In the genomic region with DNA sequence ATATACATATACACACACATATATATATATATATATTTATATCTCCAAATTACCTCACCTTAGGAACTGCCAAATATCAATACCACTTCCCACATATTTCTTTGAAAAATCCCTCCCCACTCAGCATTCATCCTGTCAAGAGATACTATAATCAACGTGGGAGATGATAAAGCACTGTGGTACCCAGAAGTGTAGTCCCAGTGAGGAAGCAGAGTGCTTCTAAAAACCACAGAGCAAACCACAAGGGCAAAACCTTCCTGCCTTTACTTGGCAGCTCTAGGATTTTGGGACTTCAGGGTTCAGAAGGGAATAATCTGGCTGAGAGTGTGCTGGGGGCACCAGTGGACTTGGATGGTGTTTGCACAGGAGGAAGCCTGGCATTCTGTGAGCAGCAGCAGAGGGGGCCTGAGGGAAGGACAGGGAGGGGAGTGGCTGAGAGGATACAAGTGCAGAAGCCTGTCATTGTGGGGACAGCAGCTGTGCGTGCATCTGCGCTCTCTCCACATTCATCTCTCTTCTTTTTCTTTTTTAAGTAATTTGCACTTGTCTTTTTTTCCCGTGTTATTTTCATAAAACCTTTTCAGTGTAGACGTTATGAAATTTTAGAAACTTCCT, we compare ENCODE assay signal across 18 mouse cellular contexts. TPM values are rescaled to one million over a fixed set of nuclear protein-coding genes. Genes with fewer than 3 reads are reported as not detected.
"Had no signal": no experiment of that assay in that cellular context is flagged by ENCODE, and none has a peak within 500 bp of the region (broad histone marks: within the 10 kb centered on the region; RNA-seq: fewer than 3 reads in every experiment).

No protein-coding gene starts in this region.

- ATAC-seq: hindbrain, postnatal 0 days; liver, postnatal 0 days; midbrain, embryonic 13.5 days had no signal

- DNase-seq: kidney, adult 18-20 months; kidney, postnatal 14 days; liver; liver, embryonic 13.5 days; liver, postnatal 0 days; lung, postnatal 14 days had no signal

- H3K36me3 ChIP-seq: limb, embryonic 12.5 days; liver, embryonic 13.5 days; lung, embryonic 15.5 days; midbrain, embryonic 13.5 days; neural tube, embryonic 15.5 days; stomach, embryonic 15.5 days had no signal

- H3K27me3 ChIP-seq: limb, embryonic 12.5 days; liver, embryonic 13.5 days; lung, embryonic 15.5 days; midbrain, embryonic 13.5 days; neural tube, embryonic 15.5 days; stomach, embryonic 15.5 days had no signal

- H3K4me2 ChIP-seq: limb, embryonic 12.5 days; liver, embryonic 13.5 days; lung, embryonic 15.5 days; midbrain, embryonic 13.5 days; neural tube, embryonic 15.5 days; stomach, embryonic 15.5 days had no signal

- H3K4me3 ChIP-seq: limb, embryonic 12.5 days; liver, embryonic 13.5 days; lung, embryonic 15.5 days; midbrain, embryonic 13.5 days; neural tube, embryonic 15.5 days; stomach, embryonic 15.5 days had no signal

RNA-seq across cellular contexts. Expression of a gene that starts 24.1 kb away (rescaled TPM):
- total RNA-seq: layer of hippocampus, postnatal 25 days; monocyte, adult 5-6 weeks had no signal
- polyA plus RNA-seq: hindbrain, postnatal 0 days; kidney, embryonic 14.5 days; limb, embryonic 12.5 days; liver, embryonic 13.5 days; liver, postnatal 0 days; macrophage; midbrain, embryonic 13.5 days; spleen, adult 2 months; urinary bladder, adult 2 months had no signal
